Mouse (Mus musculus) cerebellum, postnatal 4 days (tissue): ENCODE data around the gene Vmn1r126.
"Not testable (repeated sequence)": the region's sequence is repeated elsewhere in the genome, so short reads cannot be mapped to it uniquely, and the experiment has no call there.

Experiments used
- DNase-seq, 2 experiments: peaks; one replicate each; pipeline ENCODE4 v3.0.0; 2022; ENCODE audit warnings: low spot score in 2 of 2, mixed read lengths in 1 of 2

The Vmn1r126 gene

GRCm38 (mm10) chr7:21301367-21301766 is at the start of gene Vmn1r126:
Gene Vmn1r126 (minus strand): TSS chr7:21301467.
- DNase-seq = not testable (repeated sequence)

- DNase-seq = not testable (repeated sequence)
Observed at GRCm38 (mm10) chr7:21349073-21349472, 47.8 kb upstream of the Vmn1r126 start, which contains the start of gene Vmn1r128. Gene Vmn1r128 (plus strand): TSS chr7:21349373.

- not testable (repeated sequence) for DNase-seq
Observed at GRCm38 (mm10) chr7:21319761-21320160, 18.5 kb upstream of the Vmn1r126 start, which contains the start of gene Vmn1r127. Gene Vmn1r127 (minus strand): TSS chr7:21319861.

- not testable (repeated sequence) for DNase-seq
Observed at GRCm38 (mm10) chr7:21271879-21272278, 29.4 kb downstream of the Vmn1r126 start, which contains the start of gene Vmn1r125. Gene Vmn1r125 (plus strand): TSS chr7:21272179.

GRCm38 (mm10) chr7:21260517-21260916 is 40.8 kb downstream of the Vmn1r126 start, which contains the start of gene Vmn1r124:
Gene Vmn1r124 (minus strand): TSS chr7:21260617.
- DNase-seq = not testable (repeated sequence)
